Mouse (Mus musculus) myocyte (in vitro differentiated cells): ENCODE measurements around the gene Hsf4.

Source experiments
- E2F4 ChIP-seq: IDR thresholded peaks from one replicate; pipeline ENCODE4 v1.6.1; 2011; ENCODE audit warnings: mild to moderate bottlenecking, control low read depth, moderate library complexity; ENCODE audit not compliant: insufficient read depth
- MYOD1 ChIP-seq, 3 experiments: IDR thresholded peaks; one replicate each; pipeline ENCODE4 v1.6.1; 2011; ENCODE audit warnings: control low read depth in 2 of 3, low read depth in 2 of 3, mild to moderate bottlenecking in 2 of 3, moderate library complexity in 1 of 3; ENCODE audit not compliant: insufficient read length in 2 of 3, control insufficient read depth in 1 of 3
- POLR2A ChIP-seq: IDR thresholded peaks from one replicate; pipeline ENCODE4 v1.6.1; 2011; ENCODE audit warnings: low read depth, mild to moderate bottlenecking, control low read depth, moderate library complexity; ENCODE audit not compliant: insufficient read length
- POLR2AphosphoS2 ChIP-seq: IDR thresholded peaks from one replicate; pipeline ENCODE4 v1.6.1; 2011; ENCODE audit warnings: low read depth, control low read depth; ENCODE audit not compliant: insufficient read length
- TCF12 ChIP-seq: IDR thresholded peaks from one replicate; pipeline ENCODE4 v1.6.1; 2011; ENCODE audit warnings: mild to moderate bottlenecking, control low read depth; ENCODE audit not compliant: poor library complexity, insufficient read depth, severe bottlenecking

GRCm38 (mm10) chr8:105310118-105310517 is 40.5 kb downstream of the Hsf4 start:
- TF ChIP-seq POLR2AphosphoS2 (no peak), MYOD1 (IDR thresholded peaks at IDR 0.05; ENCODE audit: control insufficient read depth in 1 of 3, insufficient read length in 2 of 3, low read depth in 2 of 3) (no peak), E2F4 (no peak), POLR2A (no peak), TCF12 (no peak)
